Mouse (Mus musculus): ENCODE measurements around the gene Sorcs2.

- no peak for TF ChIP-seq CTCF (conservative IDR thresholded peaks at IDR 0.05 in 1 of 2, IDR thresholded peaks at IDR 0.05 in 1 of 2; ENCODE audit: low read depth in 2 of 2, low read length in 2 of 2)
- no peak for TF ChIP-seq JUND (conservative IDR thresholded peaks at IDR 0.05; ENCODE audit: low read depth, low read length)
- TF ChIP-seq POLR2A (IDR thresholded peaks at IDR 0.05; ENCODE audit: low read depth, low read length): no peak
- TF ChIP-seq ZKSCAN1 (IDR thresholded peaks at IDR 0.05; ENCODE audit: borderline replicate concordance, low read depth, low read length): no peak
- TF ChIP-seq MAZ (IDR thresholded peaks at IDR 0.05; ENCODE audit: low read depth, low read length): no peak
- TF ChIP-seq RCOR1 (conservative IDR thresholded peaks at IDR 0.05; ENCODE audit: low read depth, low read length): no peak
- no peak for TF ChIP-seq NRF1 (IDR thresholded peaks at IDR 0.05; ENCODE audit: low read depth, low read length)
These were observed 356.7 kb downstream of the Sorcs2 start for GRCm38 (mm10) chr5:36041236-36041562.

All from CH12.LX (cell line).